Mouse (Mus musculus): ENCODE data around the gene Map10. TPM values are rescaled to one million over a fixed set of nuclear protein-coding genes. Genes with fewer than 3 reads are reported as not detected.

Gene Map10
- polyA plus RNA-seq, 1 experiment from 2014 or later = 5.4 TPM

GRCm38 (mm10) chr8:125711514-125711913, 41.9 kb downstream of the Map10 start:
- no peak for ATAC-seq (replicated peaks; ENCODE audit: low FRiP score, low TSS enrichment, low read depth)
- H3K27ac ChIP-seq (ENCODE audit: low read depth) = no peak overlapping the region
- no peaks in the 10 kb centered on the region for H3K36me3 ChIP-seq (ENCODE audit: control insufficient read depth, insufficient read depth, low read length)
- no peak overlapping the region for H3K4me2 ChIP-seq (ENCODE audit: low read length)
- WGBS = 88% methylated on average over 5 of the region's 5 CpGs
- H3K27me3 ChIP-seq (replicated peaks; ENCODE audit: control insufficient read depth, insufficient read depth, low read length) = no peaks in the 10 kb centered on the region
- no peak overlapping the region for H3K4me3 ChIP-seq (ENCODE audit: low read depth, low read length)
- H3K9me3 ChIP-seq (ENCODE audit: control insufficient read depth, low read length) = no peaks in the 10 kb centered on the region
- H3K4me1 ChIP-seq (replicated peaks; ENCODE audit: control insufficient read depth, insufficient read depth, low read length) = no peaks in the 10 kb centered on the region
- no peak for DNase-seq (ENCODE audit: low spot score)
- no peak overlapping the region for H3K9ac ChIP-seq (ENCODE audit: low read length)

GRCm38 (mm10) chr8:125716211-125716610, 46.6 kb downstream of the Map10 start:
- Histone ChIP-seq H3K27ac (ENCODE audit: low read depth) (no peak overlapping the region), H3K4me2 (ENCODE audit: low read length) (no peak overlapping the region), H3K36me3 (ENCODE audit: control insufficient read depth, insufficient read depth, low read length) (no peaks in the 10 kb centered on the region), H3K4me1 (replicated peaks; ENCODE audit: control insufficient read depth, insufficient read depth, low read length) (0 out of 2 replicates have a peak, but pooled peaks cover 8% of the 10 kb centered on the region), H3K4me3 (ENCODE audit: low read depth, low read length) (no peak overlapping the region), H3K9ac (ENCODE audit: low read length) (no peak overlapping the region), H3K9me3 (ENCODE audit: control insufficient read depth, low read length) (no peaks in the 10 kb centered on the region), H3K27me3 (replicated peaks; ENCODE audit: control insufficient read depth, insufficient read depth, low read length) (no peaks in the 10 kb centered on the region)
- 23% methylated on average over 4 of the region's 4 CpGs for whole genome bisulfite sequencing
- DNase-seq (ENCODE audit: low spot score) (no peak), ATAC-seq (replicated peaks; ENCODE audit: low FRiP score, low TSS enrichment, low read depth) (no peak)

- H3K9me3 ChIP-seq (ENCODE audit: control insufficient read depth, low read length) = no peaks in the 10 kb centered on the region
- H3K9ac ChIP-seq (ENCODE audit: low read length) = no peak overlapping the region
- DNase-seq (ENCODE audit: low spot score) = no peak
- H3K36me3 ChIP-seq (ENCODE audit: control insufficient read depth, insufficient read depth, low read length) = no peaks in the 10 kb centered on the region
- no peak for ATAC-seq (replicated peaks; ENCODE audit: low FRiP score, low TSS enrichment, low read depth)
- H3K4me2 ChIP-seq (ENCODE audit: low read length) = no peak overlapping the region
- 0 out of 2 replicates have a peak, but pooled peaks cover 8% of the 10 kb centered on the region for H3K4me1 ChIP-seq (replicated peaks; ENCODE audit: control insufficient read depth, insufficient read depth, low read length)
- no peak overlapping the region for H3K27ac ChIP-seq (ENCODE audit: low read depth)
- H3K4me3 ChIP-seq (ENCODE audit: low read depth, low read length) = no peak overlapping the region
- WGBS = 28% methylated on average over 7 of the region's 7 CpGs
- H3K27me3 ChIP-seq (replicated peaks; ENCODE audit: control insufficient read depth, insufficient read depth, low read length) = no peaks in the 10 kb centered on the region
These were observed 47.0 kb downstream of the Map10 start for GRCm38 (mm10) chr8:125716613-125717012.

- Histone ChIP-seq H3K4me3 (ENCODE audit: low read depth, low read length) (no peak overlapping the region), H3K27ac (ENCODE audit: low read depth) (no peak overlapping the region), H3K27me3 (replicated peaks; ENCODE audit: control insufficient read depth, insufficient read depth, low read length) (no peaks in the 10 kb centered on the region), H3K9ac (ENCODE audit: low read length) (no peak overlapping the region), H3K4me1 (replicated peaks; ENCODE audit: control insufficient read depth, insufficient read depth, low read length) (0 out of 2 replicates have a peak, but pooled peaks cover 8% of the 10 kb centered on the region), H3K36me3 (ENCODE audit: control insufficient read depth, insufficient read depth, low read length) (no peaks in the 10 kb centered on the region), H3K9me3 (ENCODE audit: control insufficient read depth, low read length) (no peaks in the 10 kb centered on the region), H3K4me2 (ENCODE audit: low read length) (no peak overlapping the region)
- ATAC-seq (replicated peaks; ENCODE audit: low FRiP score, low TSS enrichment, low read depth) (no peak), DNase-seq (ENCODE audit: low spot score) (no peak)
- 66% methylated on average over 4 of the region's 4 CpGs for WGBS
These were observed 49.3 kb downstream of the Map10 start for GRCm38 (mm10) chr8:125718914-125719313.

- Histone ChIP-seq H3K9me3 (ENCODE audit: control insufficient read depth, low read length) (no peaks in the 10 kb centered on the region), H3K9ac (ENCODE audit: low read length) (no peak overlapping the region), H3K27me3 (replicated peaks; ENCODE audit: control insufficient read depth, insufficient read depth, low read length) (no peaks in the 10 kb centered on the region), H3K4me1 (replicated peaks; ENCODE audit: control insufficient read depth, insufficient read depth, low read length) (no peaks in the 10 kb centered on the region), H3K4me2 (ENCODE audit: low read length) (no peak overlapping the region), H3K27ac (ENCODE audit: low read depth) (no peak overlapping the region), H3K4me3 (ENCODE audit: low read depth, low read length) (no peak overlapping the region), H3K36me3 (ENCODE audit: control insufficient read depth, insufficient read depth, low read length) (no peaks in the 10 kb centered on the region)
- ATAC-seq (replicated peaks; ENCODE audit: low FRiP score, low TSS enrichment, low read depth) = no peak
- no peak for DNase-seq (ENCODE audit: low spot score)
- WGBS = 80% methylated on average over 7 of the region's 7 CpGs
These were observed 53.1 kb downstream of the Map10 start for GRCm38 (mm10) chr8:125722675-125723074.

Other genes with a start within 250 kb of the Map10 start
- 6.9 and 7.2 TPM in 2 replicates for gene Sipa1l2, start 100.0 kb upstream of the Map10 start, polyA plus RNA-seq (2014; fragmentation: Nextera tagmentation; extraction: Ambion mirVana)
- 34.8 and 35.7 TPM in 2 replicates for gene Ntpcr, start 60.1 kb downstream of the Map10 start, polyA plus RNA-seq (2014; fragmentation: Nextera tagmentation; extraction: Ambion mirVana)
- 0.08 and 0.17 TPM in 2 replicates for gene Pcnx2, start 228.5 kb downstream of the Map10 start, polyA plus RNA-seq (2014; fragmentation: Nextera tagmentation; extraction: Ambion mirVana)
- gene Map3k21, start 240.6 kb downstream of the Map10 start, polyA plus RNA-seq (2014; fragmentation: Nextera tagmentation; extraction: Ambion mirVana) = 3.9 and 4.7 TPM in 2 replicates